Mouse (Mus musculus) testis, adult 2 months (tissue): ENCODE data around the gene Gm884. TPM values are rescaled to one million over a fixed set of nuclear protein-coding genes. Genes with fewer than 3 reads are reported as not detected.
A peak's percentile ranks its signal among the peaks of the same experiment; 100 is the strongest.

Experiments used
- H3K27ac ChIP-seq: fragments of 200-500 bp; 2 replicates; pipeline ENCODE4 v1.5.1; 2012; ENCODE audit warnings: low read depth, low read length; ENCODE audit not compliant: control insufficient read depth, insufficient read depth
- H3K27me3 ChIP-seq: fragments of 200-500 bp; 2 replicates; pipeline ENCODE4 v1.6.1; 2012; ENCODE audit warnings: mild to moderate bottlenecking, low read length, moderate library complexity; ENCODE audit not compliant: control insufficient read depth, insufficient read depth
- H3K36me3 ChIP-seq: fragments of 200-500 bp; 2 replicates; pipeline ENCODE4 v1.6.1; 2012; ENCODE audit warnings: mild to moderate bottlenecking, low read length; ENCODE audit not compliant: control insufficient read depth, insufficient read depth
- H3K4me1 ChIP-seq: fragments of 200-500 bp; 2 replicates; pipeline ENCODE4 v1.6.1; 2012; ENCODE audit warnings: low read length; ENCODE audit not compliant: control insufficient read depth, insufficient read depth
- H3K4me3 ChIP-seq: fragments of 200-500 bp; 2 replicates; pipeline ENCODE4 v1.5.1; 2012; ENCODE audit warnings: low read depth, mild to moderate bottlenecking, low read length, moderate library complexity, mixed read lengths; ENCODE audit not compliant: control insufficient read depth
- CTCF ChIP-seq: fragments of 200-500 bp; IDR thresholded peaks from 2 replicates; pipeline ENCODE4 v1.5.1; 2012; ENCODE audit warnings: low read depth, mild to moderate bottlenecking, inconsistent platforms, low read length, moderate library complexity; ENCODE audit not compliant: control insufficient read depth, insufficient read depth, insufficient replicate concordance
- POLR2A ChIP-seq: fragments of 200-500 bp; IDR thresholded peaks from 2 replicates; pipeline ENCODE4 v1.6.1; 2012; ENCODE audit warnings: low read depth, mild to moderate bottlenecking, inconsistent platforms, low read length, moderate library complexity; ENCODE audit not compliant: control insufficient read depth
- polyA plus RNA-seq: library from polyadenylated mRNA; depleted of rRNA; stranded (reverse); fragments of >200 nt; gene quantifications from 2 replicates; pipeline ENCODE4 v1.2.3, GENCODE M21; 2012

Gm884 gene
- polyA plus RNA-seq, 1 experiment: 29.5 TPM

DNA sequence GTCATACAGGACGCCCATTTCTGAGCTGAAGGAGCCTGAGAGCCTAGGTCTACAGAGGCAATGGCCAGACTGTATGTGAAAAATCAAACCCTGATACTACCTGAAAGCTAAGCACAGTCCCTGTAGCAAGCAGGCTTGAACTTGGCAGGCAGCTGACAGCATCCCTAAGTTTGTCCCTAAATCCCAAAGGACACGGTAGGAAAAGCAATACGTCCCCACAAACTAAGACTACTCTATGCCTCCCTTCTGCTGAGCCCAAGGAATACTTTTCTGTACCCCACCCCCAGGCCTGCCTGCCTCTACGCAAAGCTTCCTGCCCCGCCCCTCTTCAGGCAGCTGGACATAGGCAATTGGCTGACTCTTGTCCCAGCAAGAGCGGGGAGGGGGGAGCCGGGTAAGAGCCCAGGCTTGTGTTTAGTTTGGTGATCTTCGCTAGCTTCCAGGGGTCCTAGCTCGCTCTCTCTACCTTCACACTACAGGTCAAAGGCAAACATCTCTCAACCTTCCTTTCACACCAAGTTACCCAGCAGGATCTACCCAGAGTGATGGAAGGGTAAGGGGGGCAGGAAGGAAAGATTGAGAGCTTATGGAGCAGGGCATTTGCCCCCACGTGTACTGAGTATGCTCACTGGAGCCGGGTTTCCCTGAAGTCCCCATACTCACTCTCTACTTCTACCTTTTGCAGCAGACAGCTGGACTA lies 27.1 kb upstream of the Gm884 start:
- H3K36me3 ChIP-seq: no peaks in the 10 kb centered on the region
- H3K27me3 ChIP-seq: no peaks in the 10 kb centered on the region
- peak overlapping the region; percentile 65 for H3K4me3 ChIP-seq

DNA sequence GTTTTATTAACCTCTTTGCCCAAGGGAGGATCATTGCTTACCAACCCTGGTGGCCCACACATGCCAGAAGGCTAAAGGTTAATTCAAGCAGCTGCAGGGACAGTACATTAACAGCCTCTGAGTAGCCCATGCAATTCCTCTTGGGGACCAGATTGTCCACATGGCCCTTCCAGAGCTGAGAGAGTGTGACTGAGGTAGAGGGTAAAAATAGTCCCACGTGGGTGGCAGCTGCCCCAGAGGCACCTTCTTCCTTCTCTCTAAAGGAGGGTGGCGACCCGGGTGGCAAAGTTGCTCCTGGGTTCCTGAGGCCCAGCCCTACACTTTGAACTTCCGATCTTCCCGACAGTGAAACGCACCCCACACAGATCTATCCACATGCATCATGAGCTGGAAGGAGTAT lies 25.4 kb upstream of the Gm884 start:
- H3K36me3 ChIP-seq: no peaks in the 10 kb centered on the region
- no peak overlapping the region for H3K27ac ChIP-seq
- no peak overlapping the region for H3K4me3 ChIP-seq
- peaks cover 20% of the 10 kb centered on the region for H3K4me1 ChIP-seq
- TF ChIP-seq CTCF (no peak), POLR2A (no peak)
- H3K27me3 ChIP-seq: no peaks in the 10 kb centered on the region

More for the DNA sequence above, 27.1 kb upstream of the Gm884 start:
- no peak for TF ChIP-seq POLR2A
- TF ChIP-seq CTCF: no peak
- peak overlapping the region; percentile 65; the same call in 1 of the 2 replicates for H3K27ac ChIP-seq
- peaks cover 20% of the 10 kb centered on the region for H3K4me1 ChIP-seq

GRCm38 (mm10) chr11:103645731-103646130 lies 24.8 kb upstream of the Gm884 start:
- no peak overlapping the region for H3K4me3 ChIP-seq
- no peaks in the 10 kb centered on the region for H3K27me3 ChIP-seq
- TF ChIP-seq POLR2A: no peak
- TF ChIP-seq CTCF: no peak
- H3K27ac ChIP-seq: no peak overlapping the region
- peaks cover 18% of the 10 kb centered on the region for H3K4me1 ChIP-seq
- H3K36me3 ChIP-seq: no peaks in the 10 kb centered on the region

DNA sequence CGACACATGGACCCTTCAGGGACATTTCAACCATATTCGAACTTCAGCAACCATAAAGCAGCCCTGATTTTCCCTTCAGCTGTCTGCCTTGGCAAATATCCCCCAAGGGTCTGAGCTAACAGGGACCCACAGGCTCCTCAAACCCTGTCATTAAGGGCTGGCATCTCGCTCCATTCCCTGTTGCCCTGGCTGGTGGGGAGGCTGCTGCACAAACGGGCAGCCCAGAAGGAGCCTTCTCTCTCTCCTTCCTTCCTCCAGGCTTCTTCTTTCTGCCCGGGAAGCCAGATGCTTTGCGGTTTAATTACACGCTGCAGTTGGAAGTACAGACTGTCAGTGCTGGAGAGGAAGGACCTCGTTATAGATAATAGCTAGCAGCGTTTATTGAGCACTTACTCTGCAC lies 22.3 kb upstream of the Gm884 start:
- Histone ChIP-seq H3K4me1 (peaks cover 2% of the 10 kb centered on the region), H3K27me3 (no peaks in the 10 kb centered on the region)
- TF ChIP-seq CTCF (no peak), POLR2A (no peak)

DNA sequence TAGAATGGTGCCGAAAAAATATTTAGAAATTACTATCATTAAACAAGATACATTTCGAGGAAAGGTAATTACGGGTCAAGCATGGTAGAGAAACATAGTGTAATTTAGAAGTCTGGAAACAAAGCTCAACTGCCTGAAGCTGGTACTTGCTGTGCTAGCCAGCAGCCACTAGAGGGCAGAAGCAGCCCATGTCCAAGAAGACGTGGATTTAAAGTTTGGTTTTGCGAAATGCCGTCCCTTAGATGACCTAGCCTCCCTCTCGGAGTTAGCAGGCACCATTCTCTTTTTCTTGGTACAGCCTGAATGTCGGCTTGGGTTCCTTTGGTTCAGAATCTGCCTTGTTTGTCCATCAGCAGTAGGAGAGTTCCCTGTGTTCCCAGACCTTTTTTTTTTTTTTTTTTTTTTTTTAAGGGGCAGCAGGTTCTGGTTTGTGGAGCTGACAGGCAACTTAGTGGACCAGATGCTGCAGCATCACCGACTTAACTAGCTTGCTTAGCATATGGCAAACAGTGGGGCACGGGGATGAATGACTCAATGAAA lies 18.5 kb upstream of the Gm884 start:
- Histone ChIP-seq H3K27me3 (no peaks in the 10 kb centered on the region), H3K36me3 (no peaks in the 10 kb centered on the region), H3K4me1 (no peaks in the 10 kb centered on the region; the same call in 1 of the 2 replicates), H3K4me3 (peak overlapping the region; percentile 72), H3K27ac (no peak overlapping the region)
- TF ChIP-seq POLR2A: no peak
- peak; percentile 91; the same call in 1 of the 2 replicates for TF ChIP-seq CTCF

More for the DNA sequence above, 22.3 kb upstream of the Gm884 start:
- H3K4me3 ChIP-seq: no peak overlapping the region
- no peaks in the 10 kb centered on the region for H3K36me3 ChIP-seq
- no peak overlapping the region for H3K27ac ChIP-seq

- Histone ChIP-seq H3K36me3 (no peaks in the 10 kb centered on the region), H3K4me1 (no peaks in the 10 kb centered on the region; the same call in 1 of the 2 replicates), H3K27me3 (no peaks in the 10 kb centered on the region), H3K27ac (peak within 1 kb of the TSS; percentile 23; the same call in 1 of the 2 replicates), H3K4me3 (peak within 1 kb of the TSS; percentile 76)
- TF ChIP-seq POLR2A (no peak), CTCF (no peak)
Measured at GRCm38 (mm10) chr11:103638790-103639189, 17.9 kb upstream of the Gm884 start, which contains the start of gene Lyzl6. TSS of gene Lyzl6 (minus strand) at chr11:103638890.

DNA sequence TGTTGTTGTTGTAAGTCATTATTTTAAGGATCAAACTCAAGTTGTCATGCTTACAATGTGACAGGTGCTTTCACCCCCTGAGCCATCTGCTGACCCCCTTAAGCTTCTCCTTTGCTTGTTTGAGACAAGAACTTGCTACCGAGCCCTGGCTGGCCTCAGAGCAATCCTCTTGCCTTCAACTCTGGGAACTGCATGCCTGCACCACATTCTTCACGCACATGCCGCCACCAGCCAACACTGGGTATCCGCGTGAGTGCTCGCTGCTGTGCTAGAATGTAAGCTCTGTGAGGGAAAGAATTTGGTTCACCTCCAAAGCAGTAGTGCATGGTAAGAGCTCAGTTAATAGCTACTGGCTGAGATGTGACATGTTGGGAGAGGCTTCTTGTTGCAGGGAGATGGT lies 15.3 kb upstream of the Gm884 start:
- Histone ChIP-seq H3K4me1 (no peaks in the 10 kb centered on the region; the same call in 1 of the 2 replicates), H3K36me3 (no peaks in the 10 kb centered on the region), H3K4me3 (peak overlapping the region; percentile 10), H3K27me3 (no peaks in the 10 kb centered on the region), H3K27ac (no peak overlapping the region)
- TF ChIP-seq POLR2A (no peak), CTCF (no peak)
